Mouse (Mus musculus) forebrain, embryonic 14.5 days (tissue): ENCODE measurements around the gene Gm6685. TPM values are rescaled to one million over a fixed set of nuclear protein-coding genes. Genes with fewer than 3 reads are reported as not detected.
"Not testable (repeated sequence)": the region's sequence is repeated elsewhere in the genome, so short reads cannot be mapped to it uniquely, and the experiment has no call there.

Source experiments
- ATAC-seq: fragments of 200-750 bp; cut with Nextera tagmentation; 2 replicates; pipeline ENCODE4 v1.8.0; 2017; ENCODE audit warnings: mild to moderate bottlenecking, moderate library complexity
- DNase-seq: peaks from one replicate; pipeline ENCODE4 v3.0.0-alpha.2; 2015; ENCODE audit warnings: low spot score
- H3K27ac ChIP-seq: fragments of 300-500 bp; sonication (generic); 2 replicates; pipeline ENCODE4 v1.5.1; 2014; ENCODE audit warnings: low read depth, mild to moderate bottlenecking, control low read depth, low read length, moderate library complexity
- H3K27me3 ChIP-seq: fragments of 300-500 bp; sonication (generic); replicated peaks from 2 replicates; pipeline ENCODE4 v1.6.1; 2014; ENCODE audit warnings: low read length, control low read depth, mixed read lengths; ENCODE audit not compliant: control insufficient read depth, insufficient read depth
- H3K36me3 ChIP-seq: fragments of 300-500 bp; sonication (generic); 2 replicates; pipeline ENCODE4 v1.6.1; 2014; ENCODE audit warnings: low read length, control low read depth; ENCODE audit not compliant: control insufficient read depth, insufficient read depth
- H3K4me1 ChIP-seq: fragments of 300-500 bp; sonication (generic); 2 replicates; pipeline ENCODE4 v1.6.1; 2014; ENCODE audit warnings: antibody characterized with exemption, low read length, control low read depth; ENCODE audit not compliant: control insufficient read depth, insufficient read depth
- H3K4me2 ChIP-seq: fragments of 300-500 bp; sonication (generic); 2 replicates; pipeline ENCODE4 v1.6.1; 2014; ENCODE audit warnings: mild to moderate bottlenecking, control low read depth, low read length
- H3K4me3 ChIP-seq: fragments of 300-500 bp; sonication (generic); 2 replicates; pipeline ENCODE4 v1.5.1; 2014; ENCODE audit warnings: low read depth, low read length, control low read depth
- H3K9ac ChIP-seq: fragments of 300-500 bp; sonication (generic); 2 replicates; pipeline ENCODE4 v1.6.1; 2014; ENCODE audit warnings: mild to moderate bottlenecking, low read length, control low read depth, moderate library complexity
- H3K9me3 ChIP-seq: fragments of 300-500 bp; sonication (generic); replicated peaks from 2 replicates; pipeline ENCODE4 v1.6.1; 2016; ENCODE audit warnings: low read length, control low read depth, mixed read lengths; ENCODE audit not compliant: control insufficient read depth
- WGBS: fragments of 180-500 bp; shearing (Covaris S2); extraction: QIAGEN DNeasy Blood & Tissue Kit; methylation state at CpG from one replicate; pipeline ENCODE4 v1.1.7; 2014; 5-methylcytosine and 5-hydroxymethylcytosine counted together
- polyA plus RNA-seq: library from polyadenylated mRNA; unstranded; fragments of >200 nt; fragmentation: Nextera tagmentation; extraction: Ambion mirVana; gene quantifications from 2 replicates; pipeline ENCODE4 v1.2.1, GENCODE M21; 2014

Gm6685 gene
- polyA plus RNA-seq, result 0.63 TPM in 1 of 2 replicates, not detected in the other

GRCm38 (mm10) chr11:28339224-28340150 lies at the start of gene Gm6685:
Gm6685 (minus strand) TSS chr11:28339867.
- not testable (repeated sequence) for H3K4me2 ChIP-seq, DNase-seq, H3K36me3 ChIP-seq, H3K27ac ChIP-seq, ATAC-seq, H3K9ac ChIP-seq, H3K4me1 ChIP-seq, H3K27me3 ChIP-seq, H3K9me3 ChIP-seq, H3K4me3 ChIP-seq
- WGBS, result 95% methylated on average over 41 of the region's 45 CpGs

GRCm38 (mm10) chr11:28375891-28376290 lies 36.2 kb upstream of the Gm6685 start:
- no peaks in the 10 kb centered on the region for H3K4me1 ChIP-seq
- H3K9ac ChIP-seq, result no peak overlapping the region
- no peaks in the 10 kb centered on the region for H3K9me3 ChIP-seq
- no peaks in the 10 kb centered on the region for H3K27me3 ChIP-seq
- H3K27ac ChIP-seq, result no peak overlapping the region
- H3K36me3 ChIP-seq, result no peaks in the 10 kb centered on the region
- H3K4me2 ChIP-seq, result no peak overlapping the region
- ATAC-seq (no peak), DNase-seq (no peak)
- no peak overlapping the region for H3K4me3 ChIP-seq

GRCm38 (mm10) chr11:28374636-28375035 lies 35.0 kb upstream of the Gm6685 start:
- no peak overlapping the region for H3K27ac ChIP-seq
- H3K4me1 ChIP-seq, result no peaks in the 10 kb centered on the region
- ATAC-seq, result no peak
- H3K9me3 ChIP-seq, result no peaks in the 10 kb centered on the region
- DNase-seq, result no peak
- no peak overlapping the region for H3K4me3 ChIP-seq
- H3K9ac ChIP-seq, result no peak overlapping the region
- no peaks in the 10 kb centered on the region for H3K27me3 ChIP-seq
- no peaks in the 10 kb centered on the region for H3K36me3 ChIP-seq
- H3K4me2 ChIP-seq, result no peak overlapping the region

GRCm38 (mm10) chr11:28371381-28371780 lies 31.7 kb upstream of the Gm6685 start:
- DNase-seq, H3K4me3 ChIP-seq, H3K9me3 ChIP-seq, H3K27me3 ChIP-seq, H3K36me3 ChIP-seq, H3K27ac ChIP-seq, H3K4me1 ChIP-seq, H3K4me2 ChIP-seq, H3K9ac ChIP-seq, ATAC-seq: not testable (repeated sequence)
- WGBS, result 69% methylated on average over 5 of the region's 5 CpGs

GRCm38 (mm10) chr11:28365929-28366244 lies 26.2 kb upstream of the Gm6685 start:
- 48% methylated on average over 2 of the region's 2 CpGs for WGBS
- Histone ChIP-seq H3K4me3 (peak overlapping the region; percentile 27), H3K4me1 (no peaks in the 10 kb centered on the region), H3K27me3 (no peaks in the 10 kb centered on the region), H3K27ac (0 out of 2 replicates have a peak overlapping the region, but pooled peaks have one; percentile 30), H3K9ac (peak overlapping the region; percentile 68; the same call in 1 of the 2 replicates), H3K36me3 (no peaks in the 10 kb centered on the region), H3K4me2 (peak overlapping the region; percentile 55), H3K9me3 (no peaks in the 10 kb centered on the region)
- ATAC-seq (peak; percentile 58), DNase-seq (no peak)

- 4% methylated on average over 26 of the region's 26 CpGs for WGBS
Measured at GRCm38 (mm10) chr11:28365209-28365928, 25.7 kb upstream of the Gm6685 start.

GRCm38 (mm10) chr11:28343465-28343864 lies 3.8 kb upstream of the Gm6685 start:
- no peak overlapping the region for H3K9ac ChIP-seq
- no peak overlapping the region for H3K4me3 ChIP-seq
- no peak overlapping the region for H3K4me2 ChIP-seq
- H3K9me3 ChIP-seq, result no peaks in the 10 kb centered on the region
- 93% methylated on average over 2 of the region's 2 CpGs for WGBS
- DNase-seq (no peak), ATAC-seq (no peak)
- H3K27ac ChIP-seq, result no peak overlapping the region
- H3K36me3 ChIP-seq, result no peaks in the 10 kb centered on the region
- no peaks in the 10 kb centered on the region for H3K4me1 ChIP-seq
- H3K27me3 ChIP-seq, result no peaks in the 10 kb centered on the region

More at GRCm38 (mm10) chr11:28365209-28365928, 25.7 kb upstream of the Gm6685 start:
- H3K9me3 ChIP-seq, result no peaks in the 10 kb centered on the region
- DNase-seq (peak; percentile 90), ATAC-seq (peak; percentile 96)
- no peaks in the 10 kb centered on the region for H3K27me3 ChIP-seq
- H3K4me3 ChIP-seq, result peak overlapping the region; percentile 27
- peak overlapping the region; percentile 68 for H3K9ac ChIP-seq
- H3K4me2 ChIP-seq, result peak overlapping the region; percentile 55
- 0 out of 2 replicates have a peak overlapping the region, but pooled peaks have one; percentile 30 for H3K27ac ChIP-seq
- H3K36me3 ChIP-seq, result no peaks in the 10 kb centered on the region
- H3K4me1 ChIP-seq, result no peaks in the 10 kb centered on the region

GRCm38 (mm10) chr11:28341887-28342286 lies 2.2 kb upstream of the Gm6685 start:
- H3K27me3 ChIP-seq, result no peaks in the 10 kb centered on the region
- ATAC-seq (no peak), DNase-seq (no peak)
- no peak overlapping the region for H3K4me2 ChIP-seq
- no peak overlapping the region for H3K9ac ChIP-seq
- no peaks in the 10 kb centered on the region for H3K4me1 ChIP-seq
- no peak overlapping the region for H3K4me3 ChIP-seq
- H3K27ac ChIP-seq, result no peak overlapping the region
- H3K36me3 ChIP-seq, result no peaks in the 10 kb centered on the region
- 79% methylated on average over 5 of the region's 5 CpGs for whole genome bisulfite sequencing
- no peaks in the 10 kb centered on the region for H3K9me3 ChIP-seq

- Histone ChIP-seq H3K9ac (no peak overlapping the region), H3K27me3 (no peaks in the 10 kb centered on the region), H3K4me2 (no peak overlapping the region), H3K9me3 (peaks cover 4% of the 10 kb centered on the region; the same call in 1 of the 2 replicates), H3K36me3 (no peaks in the 10 kb centered on the region), H3K4me3 (no peak overlapping the region), H3K27ac (no peak overlapping the region), H3K4me1 (no peaks in the 10 kb centered on the region)
- no peak for DNase-seq
- WGBS, result 100% methylated on average over 1 of the region's 1 CpGs
- no peak for ATAC-seq
Measured at GRCm38 (mm10) chr11:28327878-28328277, 11.8 kb downstream of the Gm6685 start.
